Mouse (Mus musculus): ENCODE measurements around the gene Trap1.
"Not testable (repeated sequence)": the region's sequence is repeated elsewhere in the genome, so short reads cannot be mapped to it uniquely, and the experiment has no call there.

Trap1 gene

GRCm38 (mm10) chr16:4077384-4078061, at the start of gene Trap1:
Gene Trap1, minus strand, starts transcription at chr16:4077827.
- peak; percentile 88 to 96 for DNase-seq

- no peak for DNase-seq
These were observed 39.4 kb upstream of the Trap1 start for GRCm38 (mm10) chr16:4117072-4117471.

- no peak for DNase-seq
These were observed 22.7 kb upstream of the Trap1 start for GRCm38 (mm10) chr16:4100374-4100773.

GRCm38 (mm10) chr16:4097521-4097920, 19.9 kb upstream of the Trap1 start:
- DNase-seq: no peak

- no peak for DNase-seq
These were observed 19.3 kb upstream of the Trap1 start for GRCm38 (mm10) chr16:4096898-4097297.

- no peak for DNase-seq
These were observed 18.5 kb upstream of the Trap1 start for GRCm38 (mm10) chr16:4096141-4096540.

- no peak for DNase-seq
These were observed 9.7 kb upstream of the Trap1 start for GRCm38 (mm10) chr16:4087214-4087913.

- no peak for DNase-seq
These were observed 8.3 kb upstream of the Trap1 start for GRCm38 (mm10) chr16:4085851-4086387.

GRCm38 (mm10) chr16:4085051-4085450, 7.4 kb upstream of the Trap1 start:
- DNase-seq: no peak

GRCm38 (mm10) chr16:4080419-4080818, 2.8 kb upstream of the Trap1 start:
- not testable (repeated sequence) for DNase-seq

GRCm38 (mm10) chr16:4079656-4080055, 2.0 kb upstream of the Trap1 start:
- DNase-seq: no peak

- not testable (repeated sequence) for DNase-seq
These were observed 675 bp upstream of the Trap1 start for GRCm38 (mm10) chr16:4078302-4078701.

- no peak for DNase-seq
These were observed 2.8 kb downstream of the Trap1 start for GRCm38 (mm10) chr16:4074836-4075235.

- DNase-seq: no peak
These were observed 3.3 kb downstream of the Trap1 start for GRCm38 (mm10) chr16:4074297-4074696.

- peak; percentile 42 to 66 for DNase-seq
These were observed 9.0 kb downstream of the Trap1 start for GRCm38 (mm10) chr16:4068588-4068987.

GRCm38 (mm10) chr16:4064945-4065344, 12.7 kb downstream of the Trap1 start:
- no peak for DNase-seq

- DNase-seq: no peak
These were observed 23.8 kb downstream of the Trap1 start for GRCm38 (mm10) chr16:4053811-4054210.

- no peak for DNase-seq
These were observed 25.0 kb downstream of the Trap1 start for GRCm38 (mm10) chr16:4052601-4053000.

- no peak for DNase-seq
These were observed 32.1 kb downstream of the Trap1 start for GRCm38 (mm10) chr16:4045524-4045923.

GRCm38 (mm10) chr16:4044093-4044492, 33.5 kb downstream of the Trap1 start:
- DNase-seq: no peak

- no peak for DNase-seq
These were observed 36.0 kb downstream of the Trap1 start for GRCm38 (mm10) chr16:4041646-4042045.

- DNase-seq: no peak
These were observed 37.4 kb downstream of the Trap1 start for GRCm38 (mm10) chr16:4040206-4040605.

GRCm38 (mm10) chr16:4037690-4038089, 39.9 kb downstream of the Trap1 start:
- no peak for DNase-seq

GRCm38 (mm10) chr16:4036807-4037206, 40.8 kb downstream of the Trap1 start, which contains the start of gene Dnase1:
Gene Dnase1, plus strand, starts transcription at chr16:4036942.
- no peak for DNase-seq
